Mouse (Mus musculus): ENCODE results near the gene Med11.
"Not testable (repeated sequence)": the region's sequence is repeated elsewhere in the genome, so short reads cannot be mapped to it uniquely, and the experiment has no call there.

Med11 gene

DNA sequence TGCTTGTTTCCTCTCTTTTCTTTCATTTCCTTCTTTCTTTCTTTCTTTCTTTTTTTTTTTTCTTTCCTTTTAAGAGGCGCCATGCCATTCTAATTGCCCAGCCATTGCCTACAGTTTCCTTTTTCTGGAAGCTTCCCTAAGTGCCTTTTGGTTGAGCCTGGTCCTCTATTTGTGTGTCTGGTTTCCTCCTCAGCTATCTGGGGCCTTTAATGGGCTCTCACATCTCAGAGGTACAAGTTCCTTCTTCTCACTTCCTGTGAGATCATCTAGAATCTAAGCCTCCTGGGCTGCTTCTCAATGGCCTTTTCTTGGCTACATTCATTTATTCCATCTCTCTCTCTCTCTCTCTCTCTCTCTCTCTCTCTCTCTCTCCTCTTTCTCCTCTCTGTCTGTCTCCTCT lies 4.3 kb upstream of the Med11 start:
- no peak for DNase-seq (ENCODE audit: low spot score)

GRCm38 (mm10) chr11:70450926-70451325 lies 793 bp upstream of the Med11 start:
- no peak for DNase-seq (ENCODE audit: low spot score)

DNA sequence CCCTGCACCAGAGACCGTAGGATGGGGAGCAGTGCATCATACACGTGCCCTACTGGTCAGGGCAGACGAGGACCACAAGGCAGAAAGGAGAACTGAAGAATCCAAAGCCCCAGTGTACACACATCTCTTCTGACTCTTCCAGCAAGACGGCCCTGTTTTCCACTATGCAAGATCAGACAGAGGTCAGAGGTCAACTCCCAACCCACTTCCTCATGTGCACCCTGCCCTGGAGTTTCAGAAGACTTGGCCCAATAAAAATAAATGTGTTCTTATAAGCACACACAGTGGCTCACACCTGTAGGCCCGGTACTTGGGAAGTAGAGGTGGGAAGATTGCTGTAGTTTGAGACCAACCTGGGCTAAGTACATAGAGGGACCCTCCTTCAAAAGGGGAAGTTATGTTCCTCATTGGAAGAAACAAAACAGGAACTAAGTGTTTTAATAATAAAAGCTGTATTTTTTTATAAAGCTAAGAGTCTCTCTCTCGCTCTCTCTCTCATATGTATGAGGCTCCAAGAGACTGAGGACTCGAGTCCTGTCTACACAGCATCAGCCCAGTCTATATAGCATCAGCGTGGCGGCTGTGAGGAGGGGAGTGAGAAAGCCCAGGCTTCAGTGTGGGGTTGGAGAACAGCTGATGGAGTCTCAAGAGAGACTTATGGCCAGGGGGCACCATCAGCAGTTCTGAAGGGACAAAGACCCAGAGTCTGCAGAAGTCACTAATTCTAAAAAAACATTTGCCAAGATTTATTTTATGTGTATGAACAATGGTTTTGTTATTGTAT lies 1.7 kb downstream of the Med11 start:
- DNase-seq (ENCODE audit: low spot score): no peak

- no peak for DNase-seq (ENCODE audit: low spot score)
Measured at GRCm38 (mm10) chr11:70458688-70459600, 7.2 kb downstream of the Med11 start, which contains the start of gene Zmynd15. Gene Zmynd15 (plus strand): TSS chr11:70459433.

DNA sequence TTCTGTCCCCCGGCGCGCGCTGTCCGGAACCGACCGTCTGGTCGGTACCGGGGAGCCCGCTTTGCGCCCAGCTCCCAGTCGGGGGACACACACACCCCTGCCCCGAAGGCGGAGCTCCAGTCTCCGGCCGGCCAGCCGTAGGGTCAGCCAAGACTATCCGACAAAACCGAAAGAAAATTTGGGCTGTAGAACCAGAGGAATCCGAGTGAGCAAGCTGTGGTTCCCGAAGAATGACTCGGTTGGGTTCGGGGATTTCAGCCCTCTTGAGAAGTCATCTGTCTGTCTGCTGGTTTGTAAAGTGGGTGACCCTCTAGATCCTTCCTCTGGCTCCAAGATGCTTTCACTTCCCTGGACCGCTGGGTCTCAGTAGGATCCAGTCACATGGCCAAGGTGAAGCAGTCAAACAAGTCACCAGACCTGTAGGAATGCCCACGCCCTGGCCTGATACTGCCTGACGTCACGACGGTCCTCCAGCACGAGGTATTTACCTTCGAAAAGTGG lies 7.9 kb downstream of the Med11 start, which contains the start of gene Cxcl16:
Gene Cxcl16, minus strand, starts transcription at position 384 of the 501 bp plus-strand sequence.
- DNase-seq (ENCODE audit: low spot score): peak; percentile 64

DNA sequence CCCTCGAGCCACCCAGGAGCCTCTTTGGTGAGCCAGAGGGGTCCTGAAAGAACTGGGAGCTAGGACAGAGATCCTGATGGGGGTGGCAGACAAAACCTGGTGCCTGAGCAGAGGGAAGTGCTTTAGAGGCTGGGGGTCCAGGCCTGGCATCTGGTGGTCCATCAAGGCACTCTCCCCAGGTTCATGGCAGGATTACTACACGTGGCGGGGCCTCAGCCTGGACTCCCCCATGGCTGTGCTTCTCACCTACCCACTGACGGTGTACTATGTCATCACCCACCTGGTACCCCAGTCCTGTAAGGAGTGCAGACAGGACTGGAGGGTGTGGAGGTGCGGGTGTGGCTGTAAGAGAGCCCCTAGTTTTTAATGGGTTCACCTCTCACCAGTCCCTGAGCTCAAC lies 12.3 kb downstream of the Med11 start:
- DNase-seq (ENCODE audit: low spot score): no peak

GRCm38 (mm10) chr11:70465211-70465610 lies 13.5 kb downstream of the Med11 start:
- DNase-seq (ENCODE audit: low spot score): no peak

DNA sequence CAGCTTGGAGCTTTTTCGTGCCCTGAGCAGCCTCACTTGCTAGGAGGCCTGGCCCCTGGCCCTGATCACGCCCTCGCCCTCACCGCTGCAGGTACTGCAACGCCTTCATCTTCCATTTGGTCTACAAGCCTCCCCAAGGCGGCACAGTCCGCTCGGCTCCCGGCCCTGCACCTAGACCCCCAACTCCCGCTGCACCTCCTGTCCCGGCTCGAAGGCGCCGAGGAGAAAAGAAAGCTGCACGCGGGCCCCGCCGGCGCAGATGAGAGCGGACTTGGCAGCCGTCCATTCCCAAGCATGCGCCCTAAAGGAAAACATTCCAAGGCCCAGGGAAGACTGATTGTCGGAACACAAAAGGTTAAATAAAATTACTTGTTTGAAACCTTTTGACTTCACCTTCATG lies 14.1 kb downstream of the Med11 start:
- peak; percentile 72 for DNase-seq (ENCODE audit: low spot score)

- no peak for DNase-seq (ENCODE audit: low spot score)
Measured at GRCm38 (mm10) chr11:70467902-70468619, 16.3 kb downstream of the Med11 start.

GRCm38 (mm10) chr11:70469764-70470163 lies 18.0 kb downstream of the Med11 start:
- DNase-seq (ENCODE audit: low spot score): no peak

- DNase-seq (ENCODE audit: low spot score): no peak
Measured at GRCm38 (mm10) chr11:70472716-70473115, 21.0 kb downstream of the Med11 start.

DNA sequence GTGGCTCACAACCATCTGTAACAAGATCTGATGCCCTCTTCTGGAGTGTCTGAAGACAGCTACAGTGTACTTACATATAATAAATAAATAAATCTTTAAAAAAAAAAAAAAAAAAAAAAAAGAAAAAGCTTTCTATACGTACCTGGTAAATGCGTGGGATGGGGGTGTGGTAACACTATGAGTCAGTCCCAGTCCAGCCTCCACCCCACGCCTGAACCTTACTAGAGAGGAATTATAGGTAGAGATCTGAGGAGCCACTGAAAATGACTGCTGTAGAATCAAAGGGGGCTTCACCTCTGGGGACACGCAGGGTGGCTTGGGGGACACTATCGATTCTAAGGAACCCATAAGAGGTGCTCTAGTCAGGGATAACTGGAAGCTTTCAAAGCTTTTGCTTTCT lies 21.6 kb downstream of the Med11 start:
- not testable (repeated sequence) for DNase-seq (ENCODE audit: low spot score)

DNA sequence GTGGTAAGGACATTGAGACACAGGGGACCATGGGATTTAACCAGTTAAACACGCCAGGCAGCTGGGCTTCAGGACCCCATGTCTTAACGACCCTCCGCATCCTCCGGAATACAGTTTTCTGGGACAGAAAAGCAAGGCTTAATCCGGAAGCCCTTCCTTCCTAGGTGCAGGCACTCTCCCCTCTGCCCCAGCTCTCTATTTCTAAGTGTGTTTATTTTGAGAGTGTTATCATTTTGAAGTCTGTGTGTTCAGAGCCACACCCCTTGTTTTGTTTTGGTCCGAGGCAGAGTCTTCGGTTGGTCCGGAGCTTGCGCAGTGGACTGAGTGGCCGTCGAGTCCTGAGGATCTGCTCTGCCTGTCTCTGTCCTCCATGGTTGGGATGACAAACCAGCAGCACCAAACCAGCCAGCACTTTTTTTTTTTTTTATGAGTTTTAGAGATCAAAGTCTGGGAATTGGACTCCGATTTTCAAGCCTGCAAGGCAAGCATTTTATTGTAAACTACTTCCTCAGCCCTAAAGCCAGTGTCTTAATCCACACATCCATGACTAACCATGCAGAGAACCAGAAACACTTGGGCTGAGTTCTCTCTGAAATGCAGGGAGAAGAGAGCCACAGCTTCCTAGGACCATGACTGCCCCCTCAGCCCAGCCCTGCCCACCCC lies 23.3 kb downstream of the Med11 start:
- no peak for DNase-seq (ENCODE audit: low spot score)

GRCm38 (mm10) chr11:70485498-70485897 lies 33.8 kb downstream of the Med11 start:
- DNase-seq (ENCODE audit: low spot score): no peak

DNA sequence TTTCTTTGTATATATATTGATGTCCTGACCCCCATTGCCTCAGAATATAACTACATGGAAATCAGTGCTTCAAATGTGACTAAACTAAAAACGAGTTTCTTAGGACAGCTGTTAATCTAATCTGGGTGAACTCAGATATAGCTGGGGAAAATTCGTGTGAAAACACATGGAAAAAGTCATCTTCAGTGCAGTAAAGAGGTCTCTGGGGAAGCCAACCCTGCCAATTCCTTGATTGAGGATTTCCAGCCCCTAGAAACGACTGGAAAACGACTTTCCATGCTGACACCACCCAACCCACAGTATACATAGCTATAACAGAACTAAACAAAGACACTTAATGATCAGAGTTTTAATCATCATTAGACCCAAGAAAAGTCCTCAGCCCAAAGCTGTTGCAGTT lies 36.1 kb downstream of the Med11 start:
- DNase-seq (ENCODE audit: low spot score): no peak

- no peak for DNase-seq (ENCODE audit: low spot score)
Measured at GRCm38 (mm10) chr11:70489138-70489537, 37.4 kb downstream of the Med11 start.

- no peak for DNase-seq (ENCODE audit: low spot score)
Measured at GRCm38 (mm10) chr11:70489684-70490083, 38.0 kb downstream of the Med11 start.

- DNase-seq (ENCODE audit: low spot score): no peak
Measured at GRCm38 (mm10) chr11:70499566-70500475, 48.1 kb downstream of the Med11 start.

DNA sequence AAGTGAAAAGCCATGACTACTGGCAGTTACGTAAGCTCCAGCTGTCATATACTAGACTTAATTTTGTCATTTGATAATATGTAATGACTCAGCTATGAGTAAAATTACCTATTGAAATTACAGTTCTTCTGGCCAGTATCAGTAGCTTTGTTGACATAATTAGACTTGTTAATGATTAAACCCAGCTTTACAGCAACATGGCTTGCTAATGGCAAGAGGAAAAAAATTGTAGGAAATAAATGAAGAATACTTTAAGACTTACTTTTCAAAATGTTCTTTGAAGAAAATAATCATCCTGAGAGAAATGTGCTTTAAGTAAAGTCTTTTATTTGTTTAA lies 48.7 kb downstream of the Med11 start:
- no peak for DNase-seq (ENCODE audit: low spot score)

DNA sequence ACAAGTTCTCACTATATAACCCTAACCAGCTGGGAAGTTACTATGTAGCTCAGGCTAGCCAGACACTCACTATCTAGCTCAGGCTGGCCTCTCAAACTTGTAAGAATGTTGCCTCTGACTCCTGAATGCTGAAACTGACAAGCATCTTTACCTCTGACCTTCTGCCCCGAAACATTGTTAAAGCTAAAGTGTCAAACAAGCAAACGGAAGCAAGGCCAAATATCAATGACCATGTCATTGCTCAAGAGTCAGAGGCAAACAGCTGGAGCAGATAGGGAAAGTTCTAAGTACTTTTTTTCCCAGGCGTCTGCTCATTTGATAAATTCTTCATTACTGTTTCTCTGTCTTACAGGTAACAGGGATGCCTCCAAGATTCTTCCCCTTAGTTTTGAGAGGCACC lies 50.3 kb downstream of the Med11 start:
- DNase-seq (ENCODE audit: low spot score): no peak

Measured in testis, postnatal 10 days (tissue).